Comparison of ENCODE assay signal across 8 mouse cellular contexts in genomic region chr9:121337216-121337937, GRCm38 (mm10). TPM values are rescaled to one million over a fixed set of nuclear protein-coding genes. Genes with fewer than 3 reads are reported as not detected.
DNase-seq lines count a peak whose midpoint lies in the region; ATAC-seq lines count a peak whose summit lies in the region.

No protein-coding gene starts in this region.

- H3K27me3 ChIP-seq in neural tube, embryonic 11.5 days (ENCODE audit: control insufficient read depth, insufficient read depth, low read length), result no peaks in the 10 kb centered on the region
- no peaks in the 10 kb centered on the region for H3K27me3 ChIP-seq in heart, embryonic 10.5 days (ENCODE audit: insufficient read depth, poor library complexity, severe bottlenecking)
- H3K27me3 ChIP-seq in limb, embryonic 11.5 days (ENCODE audit: control insufficient read depth, insufficient read depth, low read length), result no peaks in the 10 kb centered on the region
- no peaks in the 10 kb centered on the region for H3K27me3 ChIP-seq in neural tube, embryonic 15.5 days (replicated peaks)

- H3K4me2 ChIP-seq in neural tube, embryonic 11.5 days (ENCODE audit: low read depth), result no peak overlapping the region
- no peak overlapping the region for H3K4me2 ChIP-seq in limb, embryonic 11.5 days (ENCODE audit: low read depth, severe bottlenecking)
- H3K4me2 ChIP-seq in neural tube, embryonic 15.5 days, result no peak overlapping the region

- H3K4me3 ChIP-seq in neural tube, embryonic 11.5 days (ENCODE audit: low read depth, low read length), result no peak overlapping the region
- H3K4me3 ChIP-seq in heart, embryonic 10.5 days, result no peak overlapping the region
- H3K4me3 ChIP-seq in limb, embryonic 11.5 days (ENCODE audit: low read depth, low read length), result no peak overlapping the region
- H3K4me3 ChIP-seq in neural tube, embryonic 15.5 days (replicated peaks), result no peak overlapping the region

- H3K9me3 ChIP-seq in neural tube, embryonic 11.5 days (ENCODE audit: control insufficient read depth, low read length), result no peaks in the 10 kb centered on the region
- H3K9me3 ChIP-seq in heart, embryonic 10.5 days, result no peaks in the 10 kb centered on the region
- no peaks in the 10 kb centered on the region for H3K9me3 ChIP-seq in limb, embryonic 11.5 days (ENCODE audit: control insufficient read depth, low read length)
- no peaks in the 10 kb centered on the region for H3K9me3 ChIP-seq in neural tube, embryonic 15.5 days (replicated peaks)

- no peaks in the 10 kb centered on the region; the same call in 1 of the 2 replicates for H3K36me3 ChIP-seq in neural tube, embryonic 11.5 days (ENCODE audit: control insufficient read depth, insufficient read depth, low read length)
- H3K36me3 ChIP-seq in heart, embryonic 10.5 days, result no peaks in the 10 kb centered on the region
- H3K36me3 ChIP-seq in limb, embryonic 11.5 days (ENCODE audit: control insufficient read depth, insufficient read depth, low read length), result no peaks in the 10 kb centered on the region
- H3K36me3 ChIP-seq in neural tube, embryonic 15.5 days, result no peaks in the 10 kb centered on the region

- WGBS in neural tube, embryonic 11.5 days, result 60% methylated on average over 9 of the region's 9 CpGs
- WGBS in heart, embryonic 10.5 days, result 66% methylated on average over 9 of the region's 9 CpGs
- 63% methylated on average over 9 of the region's 9 CpGs for WGBS in limb, embryonic 11.5 days
- WGBS in neural tube, embryonic 15.5 days, result 56% methylated on average over 9 of the region's 9 CpGs

- peak overlapping the region; percentile 63 for H3K27ac ChIP-seq in neural tube, embryonic 11.5 days (ENCODE audit: low read depth, low read length)
- H3K27ac ChIP-seq in heart, embryonic 10.5 days, result peak overlapping the region; percentile 80
- peak overlapping the region; percentile 25; the same call in 1 of the 2 replicates for H3K27ac ChIP-seq in limb, embryonic 11.5 days (replicated peaks; ENCODE audit: low read depth, low read length)
- peak overlapping the region; percentile 6 for H3K27ac ChIP-seq in neural tube, embryonic 15.5 days (replicated peaks)

- no peak overlapping the region for H3K9ac ChIP-seq in neural tube, embryonic 11.5 days (ENCODE audit: low read length)
- H3K9ac ChIP-seq in limb, embryonic 11.5 days (ENCODE audit: low read length), result no peak overlapping the region
- no peak overlapping the region for H3K9ac ChIP-seq in neural tube, embryonic 15.5 days (replicated peaks)

- ATAC-seq in neural tube, embryonic 11.5 days (ENCODE audit: insufficient read depth, low FRiP score, low TSS enrichment), result no peak
- no peak for ATAC-seq in limb, embryonic 11.5 days (ENCODE audit: insufficient number of reproducible peaks, low FRiP score, low TSS enrichment, low read depth)
- no peak for ATAC-seq in neural tube, embryonic 15.5 days (ENCODE audit: low FRiP score)

- H3K4me1 ChIP-seq in neural tube, embryonic 11.5 days (ENCODE audit: control insufficient read depth, insufficient read depth, low read length), result peaks cover 36% of the 10 kb centered on the region
- peaks cover 70% of the 10 kb centered on the region for H3K4me1 ChIP-seq in heart, embryonic 10.5 days
- H3K4me1 ChIP-seq in limb, embryonic 11.5 days (ENCODE audit: control insufficient read depth, insufficient read depth, low read length), result peaks cover 36% of the 10 kb centered on the region
- peaks cover 53% of the 10 kb centered on the region for H3K4me1 ChIP-seq in neural tube, embryonic 15.5 days

- intact Hi-C loops in left cerebral cortex, postnatal 4 days (cut with DNase I), result no loop called here

- DNase-seq in neural tube, embryonic 11.5 days (ENCODE audit: low spot score), result peak; percentile 43
- DNase-seq in neural tube, embryonic 10.5 days (ENCODE audit: extremely low spot score, low spot score), result no peak
- DNase-seq in heart, embryonic 10.5 days (ENCODE audit: low spot score), result no peak
- no peak for DNase-seq in limb, embryonic 11.5 days (ENCODE audit: low spot score)
- DNase-seq in adrenal gland, adult 8-10 months, result no peak
- DNase-seq in left cerebral cortex, postnatal 4 days, result no peak
- DNase-seq in right cerebral cortex, postnatal 14 days, result no peak

RNA-seq across cellular contexts. Expression of gene Trak1, which starts 40.1 kb away (rescaled TPM):
- polyA plus RNA-seq in neural tube, embryonic 11.5 days (2014; fragmentation: Nextera tagmentation; extraction: Ambion mirVana), result 26.4 and 29.8 TPM in 2 replicates
- polyA plus RNA-seq in heart, embryonic 10.5 days (2016; fragmentation: Nextera tagmentation; extraction: Ambion mirVana), result 18.2 and 24.1 TPM in 2 replicates
- polyA plus RNA-seq in limb, embryonic 11.5 days (2014; fragmentation: Nextera tagmentation; extraction: Ambion mirVana), result 9.3 and 11.7 TPM in 2 replicates
- 50.9 and 52.9 TPM in 2 replicates for polyA plus RNA-seq in neural tube, embryonic 15.5 days (2015; fragmentation: Nextera tagmentation; extraction: Ambion mirVana)
- 10 to 100 TPM; 59.3 to 80.6 (median 74.3) TPM for total RNA-seq in adrenal gland, adult 8-10 months (2022)
- 100 to 1,000 TPM; 208 to 215 TPM for total RNA-seq in left cerebral cortex, postnatal 4 days (2021)

Comparison
In these comparisons a context has a peak if more than half of its experiments do, and no peak if none do; other contexts are left out.
1. H3K27ac ChIP-seq: peak in every context shown above with its lines; median percentile 80 in heart, embryonic 10.5 days; 63 in neural tube, embryonic 11.5 days; 25 in limb, embryonic 11.5 days; 6 in neural tube, embryonic 15.5 days.